Mouse (Mus musculus) layer of hippocampus, adult 2 months (tissue): ENCODE measurements at regions not wholly inside any gene's neighbourhood (a gene's known extent, or its start where the extent isn't known, plus 50 kb on each side); places are given as distances from the start of the nearest gene placed in this dataset.

ENCODE experiments used
- DNase-seq, 2 experiments: peaks; one replicate each; pipeline ENCODE4 v3.0.0; 2022; ENCODE audit warnings: low spot score in 2 of 2
- H3K27ac ChIP-seq: fragments of 200-600 bp; 2 replicates; pipeline ENCODE4 v1.8.1; 2022
- H3K4me3 ChIP-seq: fragments of 200-600 bp; 2 replicates; pipeline ENCODE4 v1.8.1; 2022; ENCODE audit warnings: mild to moderate bottlenecking
- CTCF ChIP-seq: fragments of 200-600 bp; conservative IDR thresholded peaks from 2 replicates; pipeline ENCODE4 v1.8.1; 2022; ENCODE audit warnings: antibody characterized with exemption, mild to moderate bottlenecking, moderate library complexity

DNA sequence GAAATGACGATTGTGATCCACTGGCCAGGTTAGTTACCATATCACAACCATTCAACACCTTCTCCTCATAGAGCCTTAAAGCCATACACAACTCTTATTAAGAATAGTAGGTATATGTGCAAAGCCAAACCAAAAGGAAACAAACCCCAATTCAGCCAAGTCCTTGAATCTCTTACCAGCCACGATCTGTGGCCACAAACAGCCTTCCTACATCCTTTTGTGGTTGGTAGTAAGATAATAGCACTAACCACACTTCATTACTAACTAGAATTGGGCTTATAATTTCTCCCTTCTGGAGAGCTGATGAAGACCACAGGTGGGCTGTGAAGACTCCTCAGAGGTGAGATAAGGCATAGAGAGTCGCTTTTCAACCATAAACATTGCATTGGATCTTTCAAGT is 136.9 kb upstream of the Bank1 start:
- no peak for DNase-seq
- Histone ChIP-seq H3K27ac (no peak overlapping the region), H3K4me3 (no peak overlapping the region)
- TF ChIP-seq CTCF: no peak

GRCm38 (mm10) chr3:136456471-136457117 is 130.7 kb upstream of the Bank1 start:
- DNase-seq: peak; percentile 53 to 67
- H3K27ac ChIP-seq: peak overlapping the region; percentile 81
- no peak overlapping the region for H3K4me3 ChIP-seq
- TF ChIP-seq CTCF: no peak

GRCm38 (mm10) chr3:136455651-136456470 is 130.0 kb upstream of the Bank1 start:
- no peak for TF ChIP-seq CTCF
- no peak overlapping the region for H3K4me3 ChIP-seq
- no peak for DNase-seq
- H3K27ac ChIP-seq: peak overlapping the region; percentile 81

- no peak overlapping the region for H3K4me3 ChIP-seq
- TF ChIP-seq CTCF: no peak
- H3K27ac ChIP-seq: no peak overlapping the region
- no peak for DNase-seq
These were observed 129.1 kb upstream of the Bank1 start for GRCm38 (mm10) chr3:136454967-136455366.

DNA sequence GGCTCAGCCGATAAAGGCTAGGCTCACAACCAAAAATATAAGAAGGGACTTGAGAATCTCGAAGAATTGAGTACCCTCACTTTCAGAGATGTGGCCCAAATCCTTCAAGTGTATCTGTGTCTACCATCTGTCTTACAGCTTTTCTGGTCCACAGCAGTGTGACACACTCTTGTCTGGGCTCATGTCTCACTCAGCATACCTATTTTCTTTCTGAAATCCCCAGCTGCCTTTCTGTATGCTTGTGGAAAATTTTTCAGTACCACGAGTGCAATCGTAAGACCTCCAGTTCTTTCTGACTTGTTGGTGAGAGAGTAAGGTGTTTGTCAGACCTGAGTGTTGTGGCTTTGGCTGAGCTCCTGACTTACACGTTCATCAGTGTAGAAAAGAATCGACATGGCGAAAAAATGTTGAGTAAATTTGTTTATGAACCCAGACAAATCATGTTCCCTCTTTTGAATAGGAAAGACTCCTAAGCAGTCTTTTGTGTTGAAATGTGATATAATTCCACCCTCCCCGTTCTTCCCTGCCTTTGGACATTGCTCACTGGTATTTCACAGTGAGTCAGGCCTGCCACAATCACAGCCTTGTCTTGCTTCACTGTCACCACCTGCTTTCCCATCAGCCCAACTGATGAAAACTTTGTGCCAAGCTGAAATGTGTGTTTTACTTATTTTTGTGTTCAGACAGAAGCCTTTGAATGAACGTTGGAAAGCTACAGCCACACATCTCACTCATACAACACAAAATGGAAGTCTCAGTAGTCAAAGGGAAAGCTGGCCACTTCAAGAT is 125.3 kb upstream of the Bank1 start:
- TF ChIP-seq CTCF: no peak
- DNase-seq: no peak

GRCm38 (mm10) chr3:136450361-136450895 is 124.6 kb upstream of the Bank1 start:
- H3K4me3 ChIP-seq: no peak overlapping the region
- no peak for DNase-seq

More for the DNA sequence above, 125.3 kb upstream of the Bank1 start:
- Histone ChIP-seq H3K27ac (peak overlapping the region; percentile 14; the same call in 1 of the 2 replicates), H3K4me3 (no peak overlapping the region)

GRCm38 (mm10) chr3:136449364-136449763 is 123.5 kb upstream of the Bank1 start:
- no peak for DNase-seq
- Histone ChIP-seq H3K27ac (peak overlapping the region; percentile 14; the same call in 1 of the 2 replicates), H3K4me3 (no peak overlapping the region)
- no peak for TF ChIP-seq CTCF

More at GRCm38 (mm10) chr3:136450361-136450895, 124.6 kb upstream of the Bank1 start:
- no peak overlapping the region for H3K27ac ChIP-seq
- no peak for TF ChIP-seq CTCF

DNA sequence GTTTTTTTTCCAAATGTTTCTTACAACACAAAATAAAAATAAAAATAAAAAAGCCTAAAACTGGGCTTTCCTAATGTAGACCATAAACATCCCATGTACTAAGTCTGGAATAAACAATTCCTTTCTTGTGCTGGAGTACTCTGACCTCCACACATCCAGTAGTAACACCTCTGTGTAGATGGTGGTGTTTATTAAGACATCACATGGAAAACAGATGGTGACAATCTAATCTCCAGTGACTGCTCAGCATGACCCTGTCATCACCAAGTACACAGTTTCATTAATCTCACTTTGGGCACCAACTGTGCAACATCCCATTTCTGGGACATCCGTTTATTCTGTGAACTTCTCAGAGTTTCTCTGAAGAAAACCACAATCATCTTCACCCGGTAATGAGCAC is 118.7 kb upstream of the Bank1 start:
- TF ChIP-seq CTCF: no peak
- H3K4me3 ChIP-seq: no peak overlapping the region
- no peak for DNase-seq
- H3K27ac ChIP-seq: no peak overlapping the region

GRCm38 (mm10) chr3:136442099-136442498 is 116.2 kb upstream of the Bank1 start:
- no peak for DNase-seq
- Histone ChIP-seq H3K27ac (no peak overlapping the region), H3K4me3 (no peak overlapping the region)
- peak; percentile 36 for TF ChIP-seq CTCF

GRCm38 (mm10) chr3:136439907-136440645 is 114.2 kb upstream of the Bank1 start:
- no peak for DNase-seq
- Histone ChIP-seq H3K27ac (no peak overlapping the region), H3K4me3 (no peak overlapping the region)
- TF ChIP-seq CTCF: no peak

- DNase-seq: no peak
- Histone ChIP-seq H3K4me3 (no peak overlapping the region), H3K27ac (no peak overlapping the region)
- TF ChIP-seq CTCF: no peak
These were observed 113.5 kb upstream of the Bank1 start for GRCm38 (mm10) chr3:136439350-136439749.

DNA sequence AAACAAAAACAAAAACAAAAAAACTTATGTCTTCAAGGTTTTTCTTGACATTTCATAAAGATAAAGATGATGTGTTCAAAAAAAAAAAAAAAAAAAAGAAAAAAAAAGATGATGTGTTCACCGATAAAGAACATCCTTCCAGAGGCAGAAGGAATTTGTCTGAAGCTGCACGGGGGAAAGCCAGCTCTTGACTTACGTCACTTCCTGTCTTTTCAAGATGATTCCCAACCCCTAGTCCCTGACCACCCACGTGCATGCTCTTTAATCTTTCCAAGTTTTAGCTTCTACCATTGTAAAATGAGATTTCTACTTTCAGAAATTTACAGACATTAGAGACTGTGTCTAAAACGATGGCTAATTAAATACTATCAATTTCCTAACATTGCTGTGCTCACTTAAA is 108.5 kb upstream of the Bank1 start:
- TF ChIP-seq CTCF: no peak
- H3K27ac ChIP-seq: no peak overlapping the region
- DNase-seq: no peak
- H3K4me3 ChIP-seq: no peak overlapping the region
